Mouse (Mus musculus) neutrophil, adult 59 days (primary cell): ENCODE measurements around the gene Ccl24. TPM values are rescaled to one million over a fixed set of nuclear protein-coding genes. Genes with fewer than 3 reads are reported as not detected.

Experiments used
- total RNA-seq, 2 experiments: library from RNA; stranded (reverse); gene quantifications; 1 replicate in 1 of 2; 2 replicates in 1 of 2; pipeline ENCODE4 v1.2.4; 2023

Gene Ccl24
- 1 to 10 TPM in 1 of 2 experiments, not detected in 1; 1.3 TPM for total RNA-seq

GRCm38 (mm10) chr5:135573006-135573405 lies at the start of gene Ccl24:
Gene Ccl24, minus strand, starts transcription at chr5:135573049.

GRCm38 (mm10) chr5:135563469-135563868 lies 9.4 kb downstream of the Ccl24 start, which contains the start of gene Ccl26:
Gene Ccl26, minus strand, starts transcription at chr5:135563569.

GRCm38 (mm10) chr5:135544865-135545797 lies 27.7 kb downstream of the Ccl24 start, which contains the start of gene Hip1:
Gene Hip1, minus strand, starts transcription at chr5:135545120.

Other genes with a start within 250 kb of the Ccl24 start
- not detected for gene Fkbp6, start 223.0 kb downstream of the Ccl24 start, total RNA-seq
- gene Trim50, start 219.8 kb downstream of the Ccl24 start, total RNA-seq = not detected
- 1 to 10 TPM; 5.4 to 9.4 TPM for gene Nsun5, start 203.1 kb downstream of the Ccl24 start, total RNA-seq
- 10 to 100 TPM; 28.9 to 32.5 TPM for gene Pom121, start 178.5 kb downstream of the Ccl24 start, total RNA-seq
- gene Hip1, start 27.9 kb downstream of the Ccl24 start, total RNA-seq = 10 to 100 TPM; 33.3 to 49.7 TPM
- not detected for gene Ccl26, start 9.5 kb downstream of the Ccl24 start, total RNA-seq
- 1 to 10 TPM; 8.0 to 9.6 TPM for gene Rhbdd2, start 59.6 kb upstream of the Ccl24 start, total RNA-seq
- 100 to 1,000 TPM; 117 to 125 TPM for gene Por, start 97.0 kb upstream of the Ccl24 start, total RNA-seq
- 10 to 100 TPM; 31.6 to 33.8 TPM for gene Tmem120a, start 171.4 kb upstream of the Ccl24 start, total RNA-seq
- not detected for gene Styxl1, start 205.3 kb upstream of the Ccl24 start, total RNA-seq
- 100 to 1,000 TPM; 227 to 235 TPM for gene Mdh2, start 205.4 kb upstream of the Ccl24 start, total RNA-seq
- gene Srrm3, start 233.8 kb upstream of the Ccl24 start, total RNA-seq = not detected